Mouse (Mus musculus): Measurements from ENCODE around the gene Fzd2. TPM values are rescaled to one million over a fixed set of nuclear protein-coding genes. Genes with fewer than 3 reads are reported as not detected.
"Not testable (repeated sequence)": the region's sequence is repeated elsewhere in the genome, so short reads cannot be mapped to it uniquely, and the experiment has no call there.

Gene Fzd2
- polyA plus RNA-seq, 2 experiments = 65.5 to 163 TPM

DNA sequence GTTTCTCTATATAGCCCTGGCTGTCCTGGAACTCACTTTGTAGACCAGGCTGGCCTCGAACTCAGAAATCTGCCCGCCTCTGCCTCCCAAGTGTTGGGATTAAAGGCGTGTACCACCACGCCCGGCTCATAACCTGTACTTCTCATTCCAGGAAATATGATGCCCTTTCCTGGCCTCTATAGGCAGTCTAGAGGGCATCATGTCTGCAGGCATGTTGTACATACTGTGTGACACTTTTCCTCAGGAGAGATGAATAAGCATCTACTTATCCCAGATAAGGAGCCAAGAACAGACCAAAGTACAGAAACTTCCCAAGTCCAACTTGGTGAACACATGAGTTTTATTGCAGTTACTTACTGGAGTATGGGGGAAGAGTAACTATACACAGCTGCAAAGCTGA lies 45.5 kb upstream of the Fzd2 start:
- H3K27ac ChIP-seq (replicated peaks; ENCODE audit: low read depth, low read length) = no peak overlapping the region
- H3K4me3 ChIP-seq (replicated peaks; ENCODE audit: low read length) = no peak overlapping the region
- whole genome bisulfite sequencing = 81% methylated on average over 3 of the region's 5 CpGs
- no peak overlapping the region for H3K9ac ChIP-seq (ENCODE audit: low read depth, low read length, severe bottlenecking)
- H3K27me3 ChIP-seq (ENCODE audit: control insufficient read depth, insufficient read depth, low read length) = no peaks in the 10 kb centered on the region
- H3K36me3 ChIP-seq (ENCODE audit: control insufficient read depth, insufficient read depth, low read length) = no peaks in the 10 kb centered on the region
- no peaks in the 10 kb centered on the region for H3K9me3 ChIP-seq (ENCODE audit: control insufficient read depth, low read length)
- DNase-seq (ENCODE audit: low spot score) = no peak
- no peak for ATAC-seq (ENCODE audit: low FRiP score, low read depth)
- TF ChIP-seq POLR2A (IDR thresholded peaks at IDR 0.05; ENCODE audit: borderline replicate concordance, extremely low read depth, insufficient read depth, insufficient read length) = no peak
- no peak overlapping the region for H3K4me2 ChIP-seq (replicated peaks; ENCODE audit: low read depth, low read length, severe bottlenecking)
- H3K4me1 ChIP-seq (ENCODE audit: control insufficient read depth, insufficient read depth, low read length) = peaks cover 12% of the 10 kb centered on the region

DNA sequence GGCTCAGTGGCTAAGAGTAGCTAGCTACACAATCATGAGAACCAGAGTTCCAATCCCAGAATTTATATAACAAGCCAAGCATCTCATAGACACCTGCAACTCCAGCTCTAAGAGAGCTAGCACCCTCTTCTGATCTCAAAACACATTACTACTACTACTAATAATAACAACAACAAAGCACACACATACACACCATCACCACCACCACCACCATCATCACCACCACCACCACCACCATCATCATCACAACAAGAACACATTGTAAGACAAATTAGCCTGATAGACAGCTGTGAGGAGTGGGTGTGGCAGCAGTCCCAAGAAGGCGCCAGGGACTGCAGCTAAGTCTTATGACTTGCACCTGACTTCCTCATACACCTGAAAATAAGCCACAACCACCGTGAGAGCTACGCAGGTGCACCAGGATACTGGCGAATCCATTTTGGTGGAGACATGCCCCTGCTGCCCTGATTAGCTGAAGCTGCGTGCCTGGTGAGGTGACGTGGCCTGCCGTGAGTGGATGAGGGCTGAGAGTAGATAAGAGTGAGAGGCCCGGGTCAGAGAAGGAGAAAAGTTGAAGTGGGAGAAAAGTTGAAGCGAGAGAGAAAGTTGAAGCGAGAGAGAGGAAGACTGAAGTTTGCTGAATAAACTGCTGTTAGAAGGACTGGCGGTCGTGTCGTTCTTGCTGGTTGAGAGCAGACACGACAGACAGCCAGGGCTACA lies 39.1 kb upstream of the Fzd2 start:
- not testable (repeated sequence) for ATAC-seq (ENCODE audit: low FRiP score, low read depth); H3K4me3 ChIP-seq (replicated peaks; ENCODE audit: low read length); H3K27me3 ChIP-seq (ENCODE audit: control insufficient read depth, insufficient read depth, low read length); H3K27ac ChIP-seq (replicated peaks; ENCODE audit: low read depth, low read length); DNase-seq (ENCODE audit: low spot score); H3K9ac ChIP-seq (ENCODE audit: low read depth, low read length, severe bottlenecking); H3K4me1 ChIP-seq (ENCODE audit: control insufficient read depth, insufficient read depth, low read length); H3K4me2 ChIP-seq (replicated peaks; ENCODE audit: low read depth, low read length, severe bottlenecking); H3K36me3 ChIP-seq (ENCODE audit: control insufficient read depth, insufficient read depth, low read length); H3K9me3 ChIP-seq (ENCODE audit: control insufficient read depth, low read length)
- 82% methylated on average over 14 of the region's 14 CpGs for WGBS

DNA sequence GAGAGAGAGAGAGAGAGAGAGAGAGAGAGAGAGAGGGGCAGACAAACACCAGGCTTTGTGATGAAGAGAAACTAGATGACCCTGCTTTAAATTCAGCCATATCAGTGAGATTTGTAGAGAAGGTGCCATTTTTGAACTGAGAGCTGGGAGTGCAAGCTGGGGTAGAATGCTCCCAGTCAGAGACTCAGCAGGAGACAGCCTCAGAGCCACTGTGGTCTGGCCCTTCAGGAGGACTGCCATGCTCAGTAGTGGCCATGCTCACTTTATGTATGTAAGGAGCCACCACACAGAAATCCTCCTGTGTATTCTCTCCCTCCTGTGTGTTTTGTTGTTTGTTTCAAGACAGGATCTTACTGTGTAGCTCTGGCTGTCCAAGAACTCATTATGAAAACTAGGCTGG lies 38.5 kb upstream of the Fzd2 start:
- Histone ChIP-seq H3K27me3 (ENCODE audit: control insufficient read depth, insufficient read depth, low read length) (no peaks in the 10 kb centered on the region), H3K9ac (ENCODE audit: low read depth, low read length, severe bottlenecking) (no peak overlapping the region), H3K27ac (replicated peaks; ENCODE audit: low read depth, low read length) (no peak overlapping the region), H3K9me3 (ENCODE audit: control insufficient read depth, low read length) (no peaks in the 10 kb centered on the region), H3K4me3 (replicated peaks; ENCODE audit: low read length) (no peak overlapping the region), H3K4me2 (replicated peaks; ENCODE audit: low read depth, low read length, severe bottlenecking) (no peak overlapping the region), H3K4me1 (ENCODE audit: control insufficient read depth, insufficient read depth, low read length) (no peaks in the 10 kb centered on the region), H3K36me3 (ENCODE audit: control insufficient read depth, insufficient read depth, low read length) (no peaks in the 10 kb centered on the region)
- DNase-seq (ENCODE audit: low spot score) = no peak
- no peak for TF ChIP-seq POLR2A (IDR thresholded peaks at IDR 0.05; ENCODE audit: borderline replicate concordance, extremely low read depth, insufficient read depth, insufficient read length)
- no peak for ATAC-seq (ENCODE audit: low FRiP score, low read depth)

DNA sequence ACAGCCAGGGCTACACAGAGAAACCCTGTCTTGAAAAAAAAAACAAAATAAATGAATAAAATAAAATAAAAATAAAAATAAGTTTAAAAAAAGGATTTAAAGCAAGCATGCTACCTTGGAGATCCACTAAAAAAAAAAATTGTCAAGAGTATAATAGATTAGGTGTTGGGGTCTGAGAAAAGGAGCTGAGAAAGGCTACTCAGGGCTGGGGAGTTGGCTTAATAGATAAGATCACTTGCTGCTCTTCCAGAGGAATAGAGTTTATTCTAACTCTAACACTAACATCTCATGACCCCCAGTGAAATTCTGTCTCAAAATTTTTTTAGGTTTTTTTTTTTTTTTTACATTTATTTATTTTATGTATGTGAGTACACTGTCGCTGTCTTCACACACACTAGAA lies 37.9 kb upstream of the Fzd2 start:
- H3K36me3 ChIP-seq (ENCODE audit: control insufficient read depth, insufficient read depth, low read length) = no peaks in the 10 kb centered on the region
- H3K4me3 ChIP-seq (replicated peaks; ENCODE audit: low read length) = no peak overlapping the region
- no peaks in the 10 kb centered on the region for H3K4me1 ChIP-seq (ENCODE audit: control insufficient read depth, insufficient read depth, low read length)
- no peak overlapping the region for H3K4me2 ChIP-seq (replicated peaks; ENCODE audit: low read depth, low read length, severe bottlenecking)
- no peaks in the 10 kb centered on the region for H3K27me3 ChIP-seq (ENCODE audit: control insufficient read depth, insufficient read depth, low read length)
- no peak for TF ChIP-seq POLR2A (IDR thresholded peaks at IDR 0.05; ENCODE audit: borderline replicate concordance, extremely low read depth, insufficient read depth, insufficient read length)
- ATAC-seq (ENCODE audit: low FRiP score, low read depth) = no peak
- no peak overlapping the region for H3K27ac ChIP-seq (replicated peaks; ENCODE audit: low read depth, low read length)
- H3K9ac ChIP-seq (ENCODE audit: low read depth, low read length, severe bottlenecking) = no peak overlapping the region
- no peak for DNase-seq (ENCODE audit: low spot score)
- 97% methylated on average over 1 of the region's 1 CpGs for WGBS
- H3K9me3 ChIP-seq (ENCODE audit: control insufficient read depth, low read length) = no peaks in the 10 kb centered on the region

DNA sequence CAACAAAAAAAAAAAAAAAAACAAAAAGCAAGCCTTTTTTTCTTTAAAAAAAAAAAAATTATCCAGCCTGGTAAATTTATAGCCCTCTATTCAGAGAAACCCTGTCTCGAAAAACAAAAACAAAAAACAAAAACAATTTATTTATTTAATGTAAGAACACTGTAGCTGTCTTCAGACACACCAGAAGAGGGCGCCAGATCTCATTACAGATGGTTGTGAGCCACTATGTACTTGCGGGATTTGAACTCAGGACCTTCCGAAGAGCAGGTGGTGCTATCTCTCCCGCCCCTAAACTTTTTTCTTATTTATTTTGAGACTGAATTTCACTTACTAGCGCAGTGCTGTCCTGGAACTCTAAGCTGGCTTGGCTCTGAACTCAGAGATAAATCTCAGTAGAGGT lies 37.0 kb upstream of the Fzd2 start:
- no peak for ATAC-seq (ENCODE audit: low FRiP score, low read depth)
- 85% methylated on average over 6 of the region's 6 CpGs for WGBS
- no peak for TF ChIP-seq POLR2A (IDR thresholded peaks at IDR 0.05; ENCODE audit: borderline replicate concordance, extremely low read depth, insufficient read depth, insufficient read length)

DNA sequence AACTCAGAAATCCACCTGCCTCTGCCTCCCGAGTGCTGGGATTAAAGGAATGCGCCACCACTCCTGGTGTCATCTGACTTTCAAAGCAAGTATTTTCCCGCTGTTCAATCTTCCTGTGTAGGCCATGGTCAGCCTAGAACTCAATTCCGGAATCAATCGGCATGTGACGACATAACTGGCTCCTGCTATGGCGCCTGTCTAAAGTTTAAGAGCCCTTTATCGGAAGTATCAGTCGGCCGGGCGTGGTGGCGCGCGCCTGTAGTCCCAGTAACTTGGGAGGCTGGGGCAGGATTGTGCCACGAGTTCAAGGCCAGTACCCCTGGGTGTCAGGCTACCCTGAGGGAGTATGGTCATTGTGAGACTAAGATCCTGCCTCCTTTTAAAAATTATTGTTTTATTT lies 36.5 kb upstream of the Fzd2 start:
- ATAC-seq (ENCODE audit: low FRiP score, low read depth) (no peak), DNase-seq (ENCODE audit: low spot score) (no peak)
- WGBS = 96% methylated on average over 15 of the region's 15 CpGs
- H3K27ac ChIP-seq (replicated peaks; ENCODE audit: low read depth, low read length) = no peak overlapping the region
- H3K27me3 ChIP-seq (ENCODE audit: control insufficient read depth, insufficient read depth, low read length) = no peaks in the 10 kb centered on the region
- no peak overlapping the region for H3K4me3 ChIP-seq (replicated peaks; ENCODE audit: low read length)
- no peak for TF ChIP-seq POLR2A (IDR thresholded peaks at IDR 0.05; ENCODE audit: borderline replicate concordance, extremely low read depth, insufficient read depth, insufficient read length)
- H3K4me2 ChIP-seq (replicated peaks; ENCODE audit: low read depth, low read length, severe bottlenecking) = no peak overlapping the region
- H3K9ac ChIP-seq (ENCODE audit: low read depth, low read length, severe bottlenecking) = no peak overlapping the region
- H3K9me3 ChIP-seq (ENCODE audit: control insufficient read depth, low read length) = no peaks in the 10 kb centered on the region
- no peaks in the 10 kb centered on the region for H3K4me1 ChIP-seq (ENCODE audit: control insufficient read depth, insufficient read depth, low read length)
- no peaks in the 10 kb centered on the region for H3K36me3 ChIP-seq (ENCODE audit: control insufficient read depth, insufficient read depth, low read length)

More for the DNA sequence above, 37.0 kb upstream of the Fzd2 start:
- Histone ChIP-seq H3K9me3 (ENCODE audit: control insufficient read depth, low read length) (no peaks in the 10 kb centered on the region), H3K4me2 (replicated peaks; ENCODE audit: low read depth, low read length, severe bottlenecking) (no peak overlapping the region), H3K36me3 (ENCODE audit: control insufficient read depth, insufficient read depth, low read length) (no peaks in the 10 kb centered on the region), H3K9ac (ENCODE audit: low read depth, low read length, severe bottlenecking) (no peak overlapping the region), H3K27me3 (ENCODE audit: control insufficient read depth, insufficient read depth, low read length) (no peaks in the 10 kb centered on the region), H3K27ac (replicated peaks; ENCODE audit: low read depth, low read length) (no peak overlapping the region), H3K4me1 (ENCODE audit: control insufficient read depth, insufficient read depth, low read length) (no peaks in the 10 kb centered on the region), H3K4me3 (replicated peaks; ENCODE audit: low read length) (no peak overlapping the region)
- DNase-seq (ENCODE audit: low spot score) = no peak
